Mouse (Mus musculus): ENCODE results near the gene Ajm1.

Gene Ajm1

DNA sequence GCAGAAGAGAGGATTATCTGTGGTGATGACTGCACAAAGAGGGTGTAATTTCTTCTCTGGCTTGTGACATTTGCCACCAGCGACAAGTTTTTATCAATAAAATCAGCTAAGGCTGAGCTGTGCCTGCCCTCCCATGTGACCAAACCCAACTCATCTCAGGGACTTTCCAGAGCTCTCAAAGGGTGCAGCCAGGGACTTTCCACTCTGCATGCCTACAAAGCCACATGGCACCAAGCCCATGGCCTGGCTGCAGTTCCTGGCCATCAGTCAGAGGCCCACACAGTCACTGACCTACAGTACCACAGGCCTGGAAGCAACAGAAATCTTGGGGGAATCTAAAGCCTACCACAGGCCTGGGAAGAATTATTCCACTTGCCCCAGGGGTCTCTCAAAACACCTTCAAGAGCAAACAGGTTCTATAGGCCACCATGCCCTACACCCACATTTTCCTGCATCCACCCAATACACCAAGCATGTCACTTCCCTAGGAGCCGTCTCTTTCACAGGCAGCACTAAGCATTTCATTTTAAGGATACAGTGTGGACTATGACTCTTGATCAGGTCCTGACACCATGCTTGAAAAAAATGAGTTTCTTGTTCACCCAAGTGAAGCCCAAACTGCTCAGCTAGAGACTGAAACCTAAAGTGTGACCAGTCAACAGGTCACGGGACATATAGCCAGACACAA is 47.2 kb downstream of the Ajm1 start:
- DNase-seq (ENCODE audit: extremely low read depth, low read depth), result no peak

DNA sequence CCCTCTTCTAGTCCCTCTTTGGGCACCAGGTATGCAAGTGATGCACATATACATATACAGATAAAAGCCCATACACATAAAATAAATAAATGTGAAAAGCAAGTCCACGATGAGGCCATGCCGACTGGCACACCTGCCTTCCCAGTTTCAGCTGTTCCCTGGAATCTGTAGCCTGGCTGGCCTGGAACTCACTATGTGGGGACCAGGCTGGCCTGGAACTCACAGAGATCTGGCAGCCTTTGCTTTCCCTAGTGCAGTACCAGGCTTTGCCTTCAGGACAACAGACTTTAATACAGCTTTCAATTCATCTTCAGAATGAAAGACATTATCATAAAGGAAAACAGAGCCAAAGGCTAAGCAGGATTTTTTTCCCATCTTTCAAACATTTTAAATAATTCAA is 47.9 kb downstream of the Ajm1 start:
- no peak for DNase-seq (ENCODE audit: extremely low read depth, low read depth)

DNA sequence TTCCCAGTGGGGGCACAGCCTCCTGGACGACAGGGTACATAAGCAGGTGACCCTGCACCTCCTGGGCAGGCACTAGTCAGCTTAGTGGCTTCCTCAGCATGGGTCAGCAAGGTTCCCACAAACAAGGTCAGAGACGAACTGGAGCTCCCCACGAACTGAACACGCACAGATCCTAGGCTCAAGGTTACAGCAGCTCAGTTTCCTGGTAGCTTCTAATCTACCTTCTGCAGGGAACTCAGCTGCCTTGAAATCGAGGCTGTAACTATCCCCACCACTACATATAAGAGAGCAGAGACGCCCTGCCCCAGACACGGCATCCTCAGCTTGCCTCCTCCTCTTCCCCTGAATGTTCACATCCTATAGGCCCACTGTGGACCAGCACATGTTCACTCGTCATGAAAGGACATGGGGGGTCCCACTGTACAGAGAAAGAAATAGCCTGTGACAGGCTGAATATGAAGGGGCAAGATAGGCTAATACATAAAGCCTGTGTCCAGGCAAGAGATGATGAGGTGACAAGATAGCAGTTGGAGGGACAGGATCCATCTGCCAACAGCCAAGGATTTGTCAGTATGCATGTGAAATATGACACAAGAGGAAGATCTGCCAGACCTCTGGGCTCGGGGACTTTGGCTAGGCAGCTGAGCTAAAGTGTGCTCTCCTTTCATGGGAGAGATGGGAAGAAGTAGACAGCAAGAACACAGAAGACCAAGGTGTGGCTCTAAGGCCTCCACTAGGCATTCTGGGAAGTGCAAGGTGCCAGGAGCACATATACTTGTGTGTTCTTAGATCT is 54.9 kb downstream of the Ajm1 start:
- no peak for DNase-seq (ENCODE audit: extremely low read depth, low read depth)
